Mouse (Mus musculus) MEL (cell line): ENCODE measurements around the gene Gm6583. TPM values are rescaled to one million over a fixed set of nuclear protein-coding genes. Genes with fewer than 3 reads are reported as not detected.

Experiments
- DNase-seq: peaks from one replicate; pipeline ENCODE4 v3.0.0; 2011; ENCODE audit warnings: low read depth, low spot score
- H3K27ac ChIP-seq: 2 replicates; pipeline ENCODE4 v1.5.1; 2012; ENCODE audit warnings: low read depth, mild to moderate bottlenecking, control low read depth, low read length, moderate library complexity; ENCODE audit not compliant: control insufficient read depth
- H3K27me3 ChIP-seq, 2 experiments: fragments of 150-350 bp in 1 of 2; sonication (generic) in 1 of 2; 2 replicates each; pipeline ENCODE4 v1.6.1; 2012; ENCODE audit warnings: low read length in 2 of 2, mild to moderate bottlenecking in 2 of 2, improper control_type of control experiment in 1 of 2, moderate library complexity in 1 of 2; ENCODE audit not compliant: insufficient read depth in 2 of 2, control insufficient read depth in 1 of 2
- H3K36me3 ChIP-seq, 2 experiments: 2 replicates each; pipeline ENCODE4 v1.6.1; 2012 to 2014; ENCODE audit warnings: low read length in 2 of 2, improper control_type of control experiment in 1 of 2, inconsistent platforms in 1 of 2, mild to moderate bottlenecking in 1 of 2; ENCODE audit not compliant: insufficient read depth in 2 of 2, control insufficient read depth in 1 of 2
- H3K4me1 ChIP-seq, 2 experiments: fragments of 150-350 bp in 1 of 2; sonication (generic) in 1 of 2; 2 replicates each; pipeline ENCODE4 v1.6.1; 2012; ENCODE audit warnings: low read length in 2 of 2, improper control_type of control experiment in 1 of 2, mild to moderate bottlenecking in 1 of 2; ENCODE audit not compliant: insufficient read depth in 2 of 2, control insufficient read depth in 1 of 2
- H3K4me3 ChIP-seq, 2 experiments: fragments of 150-350 bp in 1 of 2; sonication (generic) in 1 of 2; 2 replicates each; pipeline ENCODE4 v1.5.1; 2012; ENCODE audit warnings: low read depth in 2 of 2, low read length in 2 of 2, mild to moderate bottlenecking in 2 of 2, moderate library complexity in 2 of 2, control low read depth in 1 of 2, improper control_type of control experiment in 1 of 2; ENCODE audit not compliant: control insufficient read depth in 1 of 2, insufficient read depth in 1 of 2
- H3K79me2 ChIP-seq: 2 replicates; pipeline ENCODE4 v1.6.1; 2012; ENCODE audit warnings: mild to moderate bottlenecking, low read length, moderate library complexity; ENCODE audit not compliant: control insufficient read depth, poor library complexity, insufficient read depth
- H3K9ac ChIP-seq: 2 replicates; pipeline ENCODE4 v1.6.1; 2012; ENCODE audit warnings: low read depth, mild to moderate bottlenecking, control low read depth, low read length, moderate library complexity; ENCODE audit not compliant: control insufficient read depth, poor library complexity, severe bottlenecking
- H3K9me3 ChIP-seq: fragments of 150-350 bp; sonication (generic); replicated peaks from 2 replicates; pipeline ENCODE4 v1.6.1; 2012; ENCODE audit warnings: mild to moderate bottlenecking, low read length, improper control_type of control experiment, moderate library complexity; ENCODE audit not compliant: insufficient read depth
- BHLHE40 ChIP-seq: IDR thresholded peaks from 2 replicates; pipeline ENCODE4 v1.6.1; 2012; ENCODE audit warnings: low read depth, mild to moderate bottlenecking, inconsistent platforms, low read length, improper control_type of control experiment, borderline replicate concordance
- CHD1 ChIP-seq: IDR thresholded peaks from 2 replicates; pipeline ENCODE4 v1.6.1; 2012; ENCODE audit warnings: low read depth, mild to moderate bottlenecking, inconsistent platforms, low read length, improper control_type of control experiment
- CHD2 ChIP-seq: IDR thresholded peaks from 2 replicates; pipeline ENCODE4 v1.6.1; 2011; ENCODE audit warnings: low read length, improper control_type of control experiment
- CTCF ChIP-seq, 3 experiments: IDR thresholded peaks in 2 of 3; conservative IDR thresholded peaks in 1 of 3; 2 replicates each; pipeline ENCODE4 v1.5.1; 2011 to 2012; ENCODE audit warnings: low read length in 3 of 3, low read depth in 2 of 3, mild to moderate bottlenecking in 2 of 3, improper control_type of control experiment in 1 of 3, inconsistent platforms in 1 of 3, mixed read lengths in 1 of 3, moderate library complexity in 1 of 3; ENCODE audit not compliant: control insufficient read depth in 1 of 3, insufficient read depth in 1 of 3, poor library complexity in 1 of 3, severe bottlenecking in 1 of 3
- E2F4 ChIP-seq: IDR thresholded peaks from 2 replicates; pipeline ENCODE4 v1.6.1; 2011; ENCODE audit warnings: low read depth, low read length, improper control_type of control experiment, borderline replicate concordance
- ELF1 ChIP-seq: IDR thresholded peaks from 2 replicates; pipeline ENCODE4 v1.6.1; 2014; ENCODE audit warnings: low read depth, mild to moderate bottlenecking, inconsistent platforms, low read length, improper control_type of control experiment, moderate library complexity
- ETS1 ChIP-seq: IDR thresholded peaks from 2 replicates; pipeline ENCODE4 v1.6.1; 2012; ENCODE audit warnings: low read depth, mild to moderate bottlenecking, inconsistent platforms, low read length, improper control_type of control experiment, moderate library complexity
- GABPA ChIP-seq: IDR thresholded peaks from 2 replicates; pipeline ENCODE4 v1.6.1; 2012; ENCODE audit warnings: low read depth, mild to moderate bottlenecking, inconsistent platforms, low read length, improper control_type of control experiment, moderate library complexity
- GATA1 ChIP-seq: IDR thresholded peaks from 2 replicates; pipeline ENCODE4 v1.6.1; 2011; ENCODE audit warnings: low read depth, low read length, improper control_type of control experiment
- HCFC1 ChIP-seq: IDR thresholded peaks from 2 replicates; pipeline ENCODE4 v1.6.1; 2012; ENCODE audit warnings: low read depth, mild to moderate bottlenecking, inconsistent platforms, low read length, improper control_type of control experiment, moderate library complexity
- JUND ChIP-seq: IDR thresholded peaks from 2 replicates; pipeline ENCODE4 v1.6.1; 2011; ENCODE audit warnings: low read depth, mild to moderate bottlenecking, improper control_type of control experiment, low read length
- KAT2A ChIP-seq: conservative IDR thresholded peaks from 2 replicates; pipeline ENCODE4 v1.6.1; 2012; ENCODE audit warnings: low read depth, low read length, improper control_type of control experiment, inconsistent platforms
- MAFK ChIP-seq: IDR thresholded peaks from 2 replicates; pipeline ENCODE4 v1.6.1; 2011; ENCODE audit warnings: low read depth, mild to moderate bottlenecking, low read length, improper control_type of control experiment, borderline replicate concordance
- MAX ChIP-seq: IDR thresholded peaks from 2 replicates; pipeline ENCODE4 v1.6.1; 2011; ENCODE audit warnings: low read length, improper control_type of control experiment
- MAZ ChIP-seq: IDR thresholded peaks from 2 replicates; pipeline ENCODE4 v1.6.1; 2012; ENCODE audit warnings: low read depth, mild to moderate bottlenecking, inconsistent platforms, low read length, improper control_type of control experiment
- MEF2A ChIP-seq: IDR thresholded peaks from 2 replicates; pipeline ENCODE4 v1.6.1; 2014; ENCODE audit warnings: low read depth, mild to moderate bottlenecking, inconsistent platforms, low read length, improper control_type of control experiment; ENCODE audit not compliant: poor library complexity, insufficient replicate concordance, severe bottlenecking; ENCODE audit errors: extremely low read depth
- MXI1 ChIP-seq: IDR thresholded peaks from 2 replicates; pipeline ENCODE4 v1.6.1; 2011; ENCODE audit warnings: mild to moderate bottlenecking, low read depth, low read length, improper control_type of control experiment
- MYB ChIP-seq: IDR thresholded peaks from 2 replicates; pipeline ENCODE4 v1.6.1; 2011; ENCODE audit warnings: mild to moderate bottlenecking, low read depth, low read length, improper control_type of control experiment
- MYC ChIP-seq: IDR thresholded peaks from 2 replicates; pipeline ENCODE4 v1.6.1; 2011; ENCODE audit warnings: low read depth, mild to moderate bottlenecking, low read length, improper control_type of control experiment, moderate library complexity
- NELFE ChIP-seq: IDR thresholded peaks from 2 replicates; pipeline ENCODE4 v1.6.1; 2011; ENCODE audit warnings: low read depth, low read length, improper control_type of control experiment
- NRF1 ChIP-seq: IDR thresholded peaks from 2 replicates; pipeline ENCODE4 v1.6.1; 2014; ENCODE audit warnings: low read depth, mild to moderate bottlenecking, inconsistent platforms, low read length, improper control_type of control experiment, moderate library complexity; ENCODE audit not compliant: poor library complexity, insufficient read depth, severe bottlenecking
- POLR2A ChIP-seq, 2 experiments: IDR thresholded peaks; 2 replicates each; pipeline ENCODE4 v1.6.1; 2011 to 2012; ENCODE audit warnings: low read length in 2 of 2, mild to moderate bottlenecking in 2 of 2, control low read depth in 1 of 2, improper control_type of control experiment in 1 of 2, low read depth in 1 of 2, moderate library complexity in 1 of 2; ENCODE audit not compliant: control insufficient read depth in 1 of 2, insufficient read depth in 1 of 2, poor library complexity in 1 of 2
- POLR2AphosphoS5 ChIP-seq: IDR thresholded peaks from 2 replicates; pipeline ENCODE4 v1.6.1; 2012; ENCODE audit warnings: low read depth, borderline replicate concordance, mild to moderate bottlenecking, inconsistent platforms, low read length, moderate library complexity, mixed read lengths
- RAD21 ChIP-seq: IDR thresholded peaks from 2 replicates; pipeline ENCODE4 v1.6.1; 2011; ENCODE audit warnings: mild to moderate bottlenecking, low read depth, low read length, improper control_type of control experiment
- RCOR1 ChIP-seq: IDR thresholded peaks from 2 replicates; pipeline ENCODE4 v1.6.1; 2012; ENCODE audit warnings: low read depth, mild to moderate bottlenecking, inconsistent platforms, low read length, improper control_type of control experiment
- SIN3A ChIP-seq: IDR thresholded peaks from 2 replicates; pipeline ENCODE4 v1.6.1; 2012; ENCODE audit warnings: low read length, improper control_type of control experiment, inconsistent platforms
- SMC3 ChIP-seq: IDR thresholded peaks from 2 replicates; pipeline ENCODE4 v1.6.1; 2011; ENCODE audit warnings: low read depth, low read length, improper control_type of control experiment
- TAL1 ChIP-seq: IDR thresholded peaks from 2 replicates; pipeline ENCODE4 v1.6.1; 2012; ENCODE audit warnings: mild to moderate bottlenecking, inconsistent platforms, low read length, moderate library complexity, mixed read lengths
- TBP ChIP-seq: IDR thresholded peaks from 2 replicates; pipeline ENCODE4 v1.8.0; 2011; ENCODE audit warnings: low read depth, low read length, improper control_type of control experiment
- TCF12 ChIP-seq: IDR thresholded peaks from 2 replicates; pipeline ENCODE4 v1.6.1; 2014; ENCODE audit warnings: low read depth, mild to moderate bottlenecking, inconsistent platforms, low read length, improper control_type of control experiment, moderate library complexity
- UBTF ChIP-seq: IDR thresholded peaks from 2 replicates; pipeline ENCODE4 v1.6.1; 2012; ENCODE audit warnings: low read depth, mild to moderate bottlenecking, inconsistent platforms, low read length, improper control_type of control experiment, moderate library complexity, borderline replicate concordance; ENCODE audit not compliant: insufficient read depth
- ZC3H11A ChIP-seq: IDR thresholded peaks from 2 replicates; pipeline ENCODE4 v1.6.1; 2012; ENCODE audit warnings: low read depth, mild to moderate bottlenecking, inconsistent platforms, low read length, improper control_type of control experiment
- ZKSCAN1 ChIP-seq: IDR thresholded peaks from 2 replicates; pipeline ENCODE4 v1.6.1; 2012; ENCODE audit warnings: low read depth, mild to moderate bottlenecking, inconsistent platforms, low read length, improper control_type of control experiment, moderate library complexity
- ZMIZ1 ChIP-seq: IDR thresholded peaks from 2 replicates; pipeline ENCODE4 v1.6.1; 2012; ENCODE audit warnings: low read depth, mild to moderate bottlenecking, inconsistent platforms, low read length, improper control_type of control experiment, moderate library complexity
- ZNF384 ChIP-seq: IDR thresholded peaks from 2 replicates; pipeline ENCODE4 v1.6.1; 2012; ENCODE audit warnings: low read depth, mild to moderate bottlenecking, inconsistent platforms, low read length, improper control_type of control experiment
- polyA plus RNA-seq, 2 experiments: library from polyadenylated mRNA; stranded (reverse) in 1 of 2; unstranded in 1 of 2; fragments of >175 nt in 1 of 2; fragments of >200 nt in 1 of 2; gene quantifications; 2 replicates each; pipeline versions ENCODE4 v1.2.1 to v1.2.4; 2012; ENCODE audit warnings: low replicate concordance in 2 of 2, low read depth in 1 of 2; ENCODE audit not compliant: insufficient read length in 2 of 2, insufficient read depth in 1 of 2, missing spikeins in 1 of 2
- total RNA-seq: library from RNA; depleted of rRNA; stranded (reverse); fragments of 300-350 nt; gene quantifications from 2 replicates; pipeline ENCODE4 v1.2.3, GENCODE M21; 2012

Gm6583 gene
- total and polyA plus RNA-seq, 3 experiments = 0.04 to 0.11 TPM; not detected in 1

DNA sequence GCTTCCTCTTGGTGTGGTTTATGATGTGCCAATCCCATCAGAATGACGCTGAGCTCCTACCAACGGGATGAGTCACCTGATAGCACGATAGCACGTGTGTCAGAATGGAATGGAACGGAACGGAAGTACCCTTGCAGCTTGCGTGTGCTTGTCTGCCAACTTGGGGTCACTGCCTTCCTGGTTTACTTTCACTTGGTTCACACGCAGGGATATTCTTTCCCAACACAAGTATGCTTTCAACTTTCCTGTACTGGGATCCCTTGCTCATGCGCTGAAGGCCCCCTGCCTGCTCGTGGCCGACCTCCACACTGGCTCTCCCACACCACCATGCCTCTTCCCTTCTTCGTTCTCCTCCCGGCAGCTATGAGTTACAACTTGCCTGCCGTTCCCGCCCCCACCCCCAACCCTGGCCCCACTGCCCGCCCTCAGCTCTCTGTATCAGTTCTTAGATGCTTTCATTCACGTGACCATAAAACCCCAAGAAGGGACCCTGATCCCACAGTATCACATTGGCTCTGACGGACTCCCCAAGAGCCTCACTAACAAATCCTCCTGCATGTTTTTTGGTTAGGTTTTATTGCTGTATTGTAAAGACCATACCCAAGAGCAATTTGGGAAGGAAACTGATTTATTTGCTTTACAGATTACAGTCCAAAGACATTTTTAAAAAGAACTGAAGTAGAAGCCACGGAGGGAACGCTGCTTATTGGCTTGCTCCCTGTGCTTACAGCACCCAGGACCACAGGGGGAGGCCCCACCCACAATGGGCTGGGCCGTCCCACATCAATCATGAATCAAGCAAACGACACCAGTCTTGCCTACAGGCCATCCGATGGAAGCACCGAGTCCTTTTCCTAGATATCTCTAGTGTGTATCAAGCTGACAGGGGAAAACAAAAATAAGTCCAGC, 30.9 kb downstream of the Gm6583 start:
- Histone ChIP-seq H3K36me3 (peaks cover 0 to 13% of the 10 kb centered on the region in 2 experiments; a peak in 3 of 4 replicates), H3K4me1 (peaks cover 0 to 17% of the 10 kb centered on the region in 2 experiments; a peak in 2 of 4 replicates), H3K27me3 (no peaks in the 10 kb centered on the region), H3K27ac (peak overlapping the region; percentile 85), H3K9me3 (no peaks in the 10 kb centered on the region), H3K79me2 (peaks cover 18% of the 10 kb centered on the region), H3K4me3 (peak overlapping the region; percentile 55 to 88), H3K9ac (peak overlapping the region; percentile 79)
- peak; percentile 94 for DNase-seq
- TF ChIP-seq MAFK = no peak
- no peak for TF ChIP-seq ZKSCAN1
- no peak for TF ChIP-seq TAL1
- no peak for TF ChIP-seq RCOR1
- peak; percentile 33 to 70; a peak in 3 of 4 replicates for TF ChIP-seq POLR2A (IDR thresholded peaks at IDR 0.05; ENCODE audit: control insufficient read depth in 1 of 2, insufficient read depth in 1 of 2, low read depth in 1 of 2, low read length in 2 of 2, poor library complexity in 1 of 2)
- peak; percentile 94 for TF ChIP-seq BHLHE40
- TF ChIP-seq SIN3A = peak; percentile 79; the same call in 1 of the 2 replicates
- TF ChIP-seq RAD21 = no peak
- TF ChIP-seq MAZ = no peak
- TF ChIP-seq ZNF384 = no peak
- TF ChIP-seq MXI1 = peak; percentile 92
- 0 out of 2 replicates have a peak, but pooled peaks have one; percentile 38 for TF ChIP-seq ZMIZ1
- no peak for TF ChIP-seq CTCF (IDR thresholded peaks at IDR 0.05 in 2 of 3, conservative IDR thresholded peaks at IDR 0.05 in 1 of 3; ENCODE audit: control insufficient read depth in 1 of 3, insufficient read depth in 1 of 3, low read depth in 2 of 3, low read length in 3 of 3, poor library complexity in 1 of 3, severe bottlenecking in 1 of 3)
- no peak for TF ChIP-seq ZC3H11A
- TF ChIP-seq MEF2A = no peak
- peak; percentile 48; the same call in 1 of the 2 replicates for TF ChIP-seq NRF1
- no peak for TF ChIP-seq MYB
- TF ChIP-seq CHD1 = no peak
- no peak for TF ChIP-seq POLR2AphosphoS5
- peak; percentile 51; the same call in 1 of the 2 replicates for TF ChIP-seq TBP
- TF ChIP-seq GATA1 = peak; percentile 65
- TF ChIP-seq UBTF = no peak
- TF ChIP-seq GABPA = no peak
- no peak for TF ChIP-seq KAT2A
- TF ChIP-seq SMC3 = no peak
- TF ChIP-seq ETS1 = peak; percentile 84
- TF ChIP-seq JUND = peak; percentile 91
- TF ChIP-seq NELFE = peak; percentile 47
- TF ChIP-seq MAX = peak; percentile 97
- peak; percentile 36; the same call in 1 of the 2 replicates for TF ChIP-seq HCFC1
- peak; percentile 99 for TF ChIP-seq MYC
- TF ChIP-seq E2F4 = no peak
- TF ChIP-seq ELF1 = peak; percentile 64
- TF ChIP-seq TCF12 = 0 out of 2 replicates have a peak, but pooled peaks have one; percentile 31
- TF ChIP-seq CHD2 = no peak
